Mouse (Mus musculus) right cerebral cortex, postnatal 36 days (tissue): ENCODE results near the gene Ruvbl1.

Source experiments
- DNase-seq, 2 experiments: peaks; one replicate each; pipeline ENCODE4 v3.0.0; 2022; ENCODE audit warnings: low spot score in 2 of 2, mixed read lengths in 1 of 2

Ruvbl1 gene

GRCm38 (mm10) chr6:88544644-88545396 is 79.6 kb downstream of the Ruvbl1 start:
- DNase-seq: no peak

GRCm38 (mm10) chr6:88545397-88545790 is 80.2 kb downstream of the Ruvbl1 start:
- no peak for DNase-seq
